Comparison of ENCODE assay signal across 26 mouse cellular contexts in the genomic region with DNA sequence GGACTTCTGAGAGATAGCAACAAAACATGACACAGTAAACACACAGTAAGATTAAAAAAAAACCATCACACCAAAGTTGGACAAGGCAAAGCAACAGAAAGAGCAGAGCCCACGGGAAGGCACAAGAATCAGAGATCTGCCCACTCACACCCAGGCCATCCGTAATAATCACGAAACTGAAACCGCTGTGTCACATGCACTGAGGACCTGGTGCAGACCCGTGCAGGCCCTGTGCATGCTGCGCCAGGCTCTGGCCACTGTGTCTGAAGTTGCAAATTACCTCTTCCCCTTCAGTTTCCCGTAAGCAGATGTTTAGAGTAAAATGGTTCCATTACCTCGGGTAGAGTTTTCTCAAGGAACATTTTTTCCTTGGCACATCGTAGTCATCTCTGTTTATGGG.
DNase-seq lines count a peak whose midpoint lies in the region; ATAC-seq lines count a peak whose summit lies in the region.
"Had no signal": no experiment of that assay in that cellular context is flagged by ENCODE, and none has a peak within 500 bp of the region (broad histone marks: within the 10 kb centered on the region; RNA-seq: fewer than 3 reads in every experiment).

No protein-coding gene starts in this region.

- no peak overlapping the region for H3K4me3 ChIP-seq in liver, embryonic 12.5 days
- no peak overlapping the region for H3K4me3 ChIP-seq in liver, embryonic 11.5 days (ENCODE audit: low read depth, low read length)
- no peak overlapping the region for H3K4me3 ChIP-seq in forebrain, embryonic 15.5 days
- H3K4me3 ChIP-seq in forebrain, embryonic 14.5 days (ENCODE audit: low read depth, low read length), result no peak overlapping the region
- H3K4me3 ChIP-seq: embryonic facial prominence, embryonic 12.5 days; embryonic facial prominence, embryonic 15.5 days; forebrain, embryonic 10.5 days; heart, adult 2 months; hindbrain, embryonic 12.5 days; hindbrain, embryonic 15.5 days had no signal

- ATAC-seq in liver, embryonic 12.5 days, result no peak
- ATAC-seq in liver, embryonic 11.5 days (replicated peaks; ENCODE audit: low FRiP score), result no peak
- no peak for ATAC-seq in forebrain, embryonic 15.5 days (replicated peaks)
- no peak for ATAC-seq in forebrain, embryonic 14.5 days
- ATAC-seq: CD4-positive, CD25-positive, alpha-beta regulatory T cell, adult 4 months; forebrain, embryonic 16.5 days; intestine, postnatal 0 days; Patski had no signal

- H3K27ac ChIP-seq in liver, embryonic 12.5 days, result 0 out of 2 replicates have a peak overlapping the region, but pooled peaks have one; percentile 20
- no peak overlapping the region for H3K27ac ChIP-seq in liver, embryonic 11.5 days (ENCODE audit: low read depth, low read length)
- H3K27ac ChIP-seq in forebrain, embryonic 15.5 days (replicated peaks), result no peak overlapping the region
- H3K27ac ChIP-seq in forebrain, embryonic 14.5 days (ENCODE audit: low read depth, low read length), result no peak overlapping the region
- H3K27ac ChIP-seq: embryonic facial prominence, embryonic 12.5 days; embryonic facial prominence, embryonic 15.5 days; forebrain, embryonic 10.5 days; heart, adult 2 months; hindbrain, embryonic 12.5 days; hindbrain, embryonic 15.5 days had no signal

- no peak overlapping the region for H3K9ac ChIP-seq in liver, embryonic 12.5 days
- no peak overlapping the region for H3K9ac ChIP-seq in liver, embryonic 11.5 days (ENCODE audit: low read depth, low read length)
- no peak overlapping the region for H3K9ac ChIP-seq in forebrain, embryonic 15.5 days (replicated peaks)
- H3K9ac ChIP-seq in forebrain, embryonic 14.5 days (ENCODE audit: low read length), result no peak overlapping the region
- H3K9ac ChIP-seq: embryonic facial prominence, embryonic 12.5 days; embryonic facial prominence, embryonic 15.5 days; hindbrain, embryonic 12.5 days; hindbrain, embryonic 15.5 days had no signal

- DNase-seq in gastrocnemius, postnatal 25 days, result peak; percentile 0
- no peak for DNase-seq in gastrocnemius, postnatal 10 days
- DNase-seq in liver, embryonic 11.5 days (ENCODE audit: low spot score), result no peak
- DNase-seq in A20 (ENCODE audit: low read depth, low spot score), result peak; percentile 60
- peak; percentile 14 for DNase-seq in MN1 (ENCODE audit: low spot score)
- DNase-seq in forebrain, embryonic 14.5 days (ENCODE audit: low spot score), result no peak
- DNase-seq: adrenal gland, postnatal 10 days; adrenal gland, postnatal 36 days; cerebellum, adult 11 months; cerebellum, adult 2 months; cerebellum, adult 9-11 months; cerebellum, postnatal 25 days; gastrocnemius, postnatal 14 days; heart, adult 2 months had no signal

- no peak overlapping the region for H3K4me2 ChIP-seq in liver, embryonic 12.5 days
- no peak overlapping the region for H3K4me2 ChIP-seq in liver, embryonic 11.5 days
- no peak overlapping the region for H3K4me2 ChIP-seq in forebrain, embryonic 15.5 days (replicated peaks)
- no peak overlapping the region for H3K4me2 ChIP-seq in forebrain, embryonic 14.5 days (ENCODE audit: low read length)
- H3K4me2 ChIP-seq: embryonic facial prominence, embryonic 12.5 days; embryonic facial prominence, embryonic 15.5 days; heart, embryonic 11.5 days; hindbrain, embryonic 12.5 days; hindbrain, embryonic 15.5 days had no signal

- peaks cover 28% of the 10 kb centered on the region; the same call in 1 of the 2 replicates for H3K4me1 ChIP-seq in liver, embryonic 12.5 days
- H3K4me1 ChIP-seq in liver, embryonic 11.5 days (replicated peaks; ENCODE audit: control insufficient read depth, insufficient read depth, low read length), result no peaks in the 10 kb centered on the region
- peaks cover 23% of the 10 kb centered on the region for H3K4me1 ChIP-seq in forebrain, embryonic 15.5 days
- H3K4me1 ChIP-seq in forebrain, embryonic 14.5 days (ENCODE audit: control insufficient read depth, insufficient read depth, low read length), result peaks cover 14% of the 10 kb centered on the region
- H3K4me1 ChIP-seq: embryonic facial prominence, embryonic 12.5 days had no signal

- 68% methylated on average over 9 of the region's 9 CpGs for WGBS in liver, embryonic 12.5 days (ENCODE audit: insufficient replicate concordance)
- 84% methylated on average over 9 of the region's 9 CpGs for WGBS in liver, embryonic 11.5 days
- 79% methylated on average over 9 of the region's 9 CpGs for WGBS in forebrain, embryonic 15.5 days
- 73% methylated on average over 9 of the region's 9 CpGs for whole genome bisulfite sequencing in forebrain, embryonic 14.5 days

- H3K27me3 ChIP-seq in liver, embryonic 12.5 days (replicated peaks), result no peaks in the 10 kb centered on the region
- H3K27me3 ChIP-seq in liver, embryonic 11.5 days (replicated peaks; ENCODE audit: control insufficient read depth, insufficient read depth, low read length), result no peaks in the 10 kb centered on the region
- no peaks in the 10 kb centered on the region for H3K27me3 ChIP-seq in forebrain, embryonic 15.5 days
- H3K27me3 ChIP-seq in forebrain, embryonic 14.5 days (replicated peaks; ENCODE audit: control insufficient read depth, insufficient read depth, low read length), result no peaks in the 10 kb centered on the region
- H3K27me3 ChIP-seq: embryonic facial prominence, embryonic 12.5 days; embryonic facial prominence, embryonic 15.5 days; hindbrain, embryonic 12.5 days; hindbrain, embryonic 15.5 days; Patski had no signal

- H3K36me3 ChIP-seq in liver, embryonic 12.5 days, result peaks cover 29% of the 10 kb centered on the region
- H3K36me3 ChIP-seq in liver, embryonic 11.5 days (ENCODE audit: control insufficient read depth, insufficient read depth, low read length), result peaks cover under 1% of the 10 kb centered on the region; the same call in 1 of the 2 replicates
- peaks cover 39% of the 10 kb centered on the region for H3K36me3 ChIP-seq in forebrain, embryonic 15.5 days
- peaks cover 50% of the 10 kb centered on the region for H3K36me3 ChIP-seq in forebrain, embryonic 14.5 days (ENCODE audit: control insufficient read depth, insufficient read depth, low read length)

- H3K9me3 ChIP-seq in liver, embryonic 12.5 days (replicated peaks), result no peaks in the 10 kb centered on the region
- no peaks in the 10 kb centered on the region for H3K9me3 ChIP-seq in liver, embryonic 11.5 days (ENCODE audit: control insufficient read depth, low read length)
- H3K9me3 ChIP-seq in forebrain, embryonic 15.5 days, result no peaks in the 10 kb centered on the region
- no peaks in the 10 kb centered on the region for H3K9me3 ChIP-seq in forebrain, embryonic 14.5 days (replicated peaks; ENCODE audit: control insufficient read depth, low read length)
- H3K9me3 ChIP-seq: embryonic facial prominence, embryonic 12.5 days; embryonic facial prominence, embryonic 15.5 days; forebrain, embryonic 10.5 days; hindbrain, embryonic 12.5 days; hindbrain, embryonic 15.5 days had no signal

Comparison
In these comparisons a context has a peak if more than half of its experiments do, and no peak if none do; other contexts are left out.
1. DNase-seq: peak in gastrocnemius, postnatal 25 days (single experiment), A20 (single experiment) and MN1 (single experiment); none in gastrocnemius, postnatal 10 days (single experiment), liver, embryonic 11.5 days (single experiment) and forebrain, embryonic 14.5 days (single experiment).